In genomic region chr9:107087531-107087930, GRCm38 (mm10) we compare ENCODE assay signal across 13 mouse cellular contexts.
DNase-seq lines count a peak whose midpoint lies in the region; ATAC-seq lines count a peak whose summit lies in the region.
"Had no signal": no experiment of that assay in that cellular context is flagged by ENCODE, and none has a peak within 500 bp of the region (broad histone marks: within the 10 kb centered on the region; RNA-seq: fewer than 3 reads in every experiment).

No protein-coding gene starts in this region.

- no peaks in the 10 kb centered on the region for H3K27me3 ChIP-seq in forebrain, embryonic 15.5 days
- H3K27me3 ChIP-seq in forebrain, embryonic 10.5 days (ENCODE audit: poor library complexity, severe bottlenecking) = no peaks in the 10 kb centered on the region
- H3K27me3 ChIP-seq: embryonic facial prominence, embryonic 12.5 days had no signal

- peaks cover 7% of the 10 kb centered on the region for H3K4me1 ChIP-seq in forebrain, embryonic 15.5 days
- no peaks in the 10 kb centered on the region for H3K4me1 ChIP-seq in forebrain, embryonic 10.5 days
- H3K4me1 ChIP-seq: embryonic facial prominence, embryonic 12.5 days; megakaryocyte, embryonic 14.5 days had no signal

- H3K4me3 ChIP-seq in forebrain, embryonic 15.5 days = no peak overlapping the region
- no peak overlapping the region for H3K4me3 ChIP-seq in forebrain, embryonic 10.5 days
- H3K4me3 ChIP-seq: embryonic facial prominence, embryonic 12.5 days; megakaryocyte, embryonic 14.5 days had no signal

- peak overlapping the region; percentile 11; the same call in 1 of the 2 replicates for H3K27ac ChIP-seq in forebrain, embryonic 15.5 days (replicated peaks)
- H3K27ac ChIP-seq in forebrain, embryonic 10.5 days = no peak overlapping the region
- H3K27ac ChIP-seq: embryonic facial prominence, embryonic 12.5 days had no signal

- H3K9ac ChIP-seq in forebrain, embryonic 15.5 days (replicated peaks) = no peak overlapping the region
- H3K9ac ChIP-seq: embryonic facial prominence, embryonic 12.5 days had no signal

- H3K36me3 ChIP-seq in forebrain, embryonic 15.5 days = no peaks in the 10 kb centered on the region
- H3K36me3 ChIP-seq in forebrain, embryonic 10.5 days (replicated peaks) = no peaks in the 10 kb centered on the region
- H3K36me3 ChIP-seq: embryonic facial prominence, embryonic 12.5 days had no signal

- no peak for ATAC-seq in forebrain, embryonic 15.5 days (replicated peaks)
- peak; percentile 100 for ATAC-seq in frontal cortex, adult (ENCODE audit: low TSS enrichment)

- intact Hi-C loops in left cerebral cortex, postnatal 36 days (cut with DNase I) = no loop called here

- H3K9me3 ChIP-seq in forebrain, embryonic 15.5 days = no peaks in the 10 kb centered on the region
- no peaks in the 10 kb centered on the region for H3K9me3 ChIP-seq in forebrain, embryonic 10.5 days
- H3K9me3 ChIP-seq: embryonic facial prominence, embryonic 12.5 days; megakaryocyte, embryonic 14.5 days had no signal

- WGBS in forebrain, embryonic 15.5 days = 60% methylated on average over 2 of the region's 2 CpGs
- WGBS in forebrain, embryonic 10.5 days = 96% methylated on average over 2 of the region's 2 CpGs

- no peak overlapping the region for H3K4me2 ChIP-seq in forebrain, embryonic 15.5 days (replicated peaks)
- H3K4me2 ChIP-seq: embryonic facial prominence, embryonic 12.5 days had no signal

- DNase-seq in forebrain, embryonic 10.5 days (ENCODE audit: extremely low spot score, low spot score) = no peak
- DNase-seq in cerebellum, adult 11 months = peak; percentile 35
- DNase-seq in left cerebral cortex, postnatal 36 days (ENCODE audit: low spot score in 2 of 2) = peak; percentile 55 to 59
- DNase-seq in thymus, postnatal 10 days (ENCODE audit: low spot score in 2 of 2) = no peak
- no peak for DNase-seq in yolk sac, embryonic 10.5 days (ENCODE audit: low spot score)
- DNase-seq in kidney, adult 18-20 months = no peak
- DNase-seq: adrenal gland, adult 8-10 months; kidney, adult 11 months; thymus, adult 18-20 months had no signal

Comparison
In these comparisons a context has a peak if more than half of its experiments do, and no peak if none do; other contexts are left out.
1. DNase-seq: peak in cerebellum, adult 11 months (single experiment) and left cerebral cortex, postnatal 36 days (2 of 2); none in forebrain, embryonic 10.5 days (single experiment), thymus, postnatal 10 days (0 of 2), yolk sac, embryonic 10.5 days (single experiment) and kidney, adult 18-20 months (single experiment).